Mouse (Mus musculus) ES-Bruce4 (cell line): ENCODE results near the gene Hoga1.

ENCODE experiments used
- CTCF ChIP-seq: IDR thresholded peaks from one replicate; pipeline ENCODE4 v1.8.1; 2011; ENCODE audit warnings: low read depth, low read length
- EP300 ChIP-seq: IDR thresholded peaks from 2 replicates; pipeline ENCODE4 v1.6.1; 2011; ENCODE audit warnings: low read depth, low read length; ENCODE audit not compliant: insufficient read depth
- POLR2A ChIP-seq: IDR thresholded peaks from one replicate; pipeline ENCODE4 v1.8.1; 2011; ENCODE audit warnings: low read length; ENCODE audit not compliant: insufficient read depth

GRCm38 (mm10) chr19:42037167-42037702, 8.2 kb upstream of the Hoga1 start:
- TF ChIP-seq CTCF (no peak), EP300 (no peak), POLR2A (no peak)
